Mouse (Mus musculus): Measurements from ENCODE around the gene Crybb1.

The Crybb1 gene

GRCm38 (mm10) chr5:112237866-112238570, 17.6 kb upstream of the Crybb1 start:
- DNase-seq: no peak

DNA sequence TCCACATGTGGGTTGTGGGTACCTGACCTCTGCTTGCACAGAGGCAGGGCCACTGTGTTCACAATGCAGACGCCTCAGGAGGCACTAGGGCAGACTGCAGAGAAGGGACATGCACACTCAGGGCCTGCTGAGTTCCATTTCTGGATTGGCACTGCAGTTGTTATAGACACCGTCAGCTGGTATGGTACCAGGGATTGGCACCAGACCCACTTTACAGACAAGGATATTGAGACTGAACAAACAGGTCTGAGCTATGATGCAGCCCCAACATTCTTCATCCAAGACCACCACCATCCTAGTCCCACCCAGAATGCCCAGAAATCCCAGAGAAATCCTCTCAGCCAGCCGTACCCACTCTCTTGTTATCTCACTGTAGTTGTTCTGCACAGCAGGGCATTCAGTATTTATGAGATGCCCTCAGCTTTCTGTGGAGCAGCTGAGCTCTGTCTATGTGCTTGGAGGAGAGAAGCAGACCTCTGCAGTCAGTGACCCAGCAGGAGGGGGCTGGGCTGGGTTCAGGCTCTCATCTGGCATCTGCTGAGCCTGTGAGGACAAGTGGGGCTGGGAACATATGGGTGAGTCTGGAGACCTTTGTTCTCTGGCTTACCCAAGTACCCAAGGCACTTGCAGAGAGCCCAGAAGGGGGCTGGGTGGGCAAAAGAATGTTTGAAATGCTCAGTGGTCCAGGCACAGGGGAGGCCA, 16.7 kb upstream of the Crybb1 start:
- DNase-seq: no peak

- DNase-seq: peak; percentile 86 to 95
Observed at GRCm38 (mm10) chr5:112240761-112241160, 14.9 kb upstream of the Crybb1 start.

DNA sequence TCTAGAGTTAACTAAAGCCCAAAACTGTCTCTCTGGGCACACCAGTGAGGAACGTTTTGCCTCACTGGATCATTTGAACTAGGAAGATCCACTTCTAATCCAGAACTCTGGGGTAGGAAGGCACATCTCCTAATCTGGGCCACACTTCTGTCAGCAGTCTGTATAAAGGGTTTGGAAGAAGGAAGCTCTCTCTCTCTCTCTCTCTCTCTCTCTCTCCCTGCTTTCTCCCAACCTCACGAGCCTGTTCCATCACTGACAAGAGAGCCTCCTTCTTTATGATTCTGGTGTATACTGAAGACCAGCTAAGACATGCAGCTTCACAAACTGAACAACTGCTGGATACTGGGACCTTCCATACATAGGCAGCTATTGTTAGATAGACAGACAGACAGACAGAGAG, 13.8 kb upstream of the Crybb1 start:
- no peak for DNase-seq

GRCm38 (mm10) chr5:112242361-112242778, 13.2 kb upstream of the Crybb1 start:
- DNase-seq: peak; percentile 79 to 82

DNA sequence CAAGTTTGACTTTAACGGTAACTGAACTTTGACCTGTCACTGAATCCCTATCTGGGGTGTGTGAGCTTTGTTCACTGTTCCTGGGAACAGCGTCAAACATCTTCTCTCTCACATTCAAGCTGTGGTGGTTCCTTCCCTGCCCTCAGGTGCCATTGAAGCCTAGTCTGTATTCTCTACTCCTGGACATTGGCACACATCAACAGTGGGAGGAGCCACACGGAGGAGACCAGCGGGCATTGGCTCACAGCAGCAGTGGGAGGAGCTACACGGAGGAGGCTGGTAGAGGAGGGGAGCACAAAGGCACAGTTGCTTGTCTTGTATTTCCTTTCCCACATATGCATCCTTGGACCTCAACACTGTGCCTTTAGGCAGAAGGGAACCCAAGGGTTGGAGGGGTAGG, 12.6 kb upstream of the Crybb1 start:
- peak in 1 of 2 experiments; percentile 60 for DNase-seq

DNA sequence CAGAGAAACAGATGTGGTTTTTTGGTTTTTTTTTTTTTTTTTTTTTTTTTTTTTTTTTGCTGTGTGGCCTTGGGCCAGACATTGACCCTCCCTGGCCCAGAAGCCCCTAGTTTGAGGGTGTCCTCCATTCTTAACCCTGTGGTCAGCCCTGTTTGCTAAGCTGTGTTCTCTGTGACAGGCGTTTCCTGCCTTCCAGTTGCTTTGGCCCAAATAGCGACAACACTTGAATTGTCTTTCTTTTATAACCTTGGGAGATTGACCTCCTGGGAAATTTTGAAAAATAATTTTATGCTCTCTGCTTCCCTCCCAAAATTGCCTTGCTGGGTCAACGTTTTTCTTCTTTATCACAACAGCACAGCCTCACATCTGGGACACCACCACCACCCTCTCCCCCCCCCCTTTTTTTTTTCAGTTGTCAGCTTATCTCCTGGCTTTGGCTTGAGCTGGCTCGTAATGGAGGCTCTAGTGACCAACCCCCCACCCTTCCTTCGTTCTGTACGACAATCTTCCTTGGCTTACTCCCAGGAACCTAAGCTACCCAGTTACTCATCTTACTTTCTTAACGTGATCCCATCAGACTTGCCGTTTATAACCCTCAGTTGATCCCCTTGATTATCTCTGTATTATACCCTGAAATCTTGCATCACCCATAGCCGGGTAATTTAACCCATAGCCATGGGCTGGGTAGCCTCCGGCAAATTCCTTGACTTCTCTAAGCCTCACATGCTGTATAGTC, 11.9 kb upstream of the Crybb1 start:
- DNase-seq: no peak

DNA sequence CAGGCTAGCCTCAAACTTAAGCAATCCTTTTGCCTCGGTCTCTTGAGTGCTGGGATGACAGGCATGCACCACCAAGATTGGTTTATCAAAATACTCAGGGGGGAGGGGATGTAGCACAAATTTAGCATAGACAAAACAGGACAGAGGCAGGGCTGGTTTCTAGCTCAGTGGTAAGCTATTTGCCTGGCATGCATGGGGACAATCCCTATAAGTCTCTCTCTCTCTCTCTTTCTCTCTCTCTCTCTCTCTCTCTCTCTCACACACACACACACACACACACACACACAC, 11.4 kb upstream of the Crybb1 start:
- no peak for DNase-seq

GRCm38 (mm10) chr5:112244890-112245615, 10.6 kb upstream of the Crybb1 start:
- no peak for DNase-seq

GRCm38 (mm10) chr5:112247399-112247798, 8.2 kb upstream of the Crybb1 start:
- DNase-seq: no peak

DNA sequence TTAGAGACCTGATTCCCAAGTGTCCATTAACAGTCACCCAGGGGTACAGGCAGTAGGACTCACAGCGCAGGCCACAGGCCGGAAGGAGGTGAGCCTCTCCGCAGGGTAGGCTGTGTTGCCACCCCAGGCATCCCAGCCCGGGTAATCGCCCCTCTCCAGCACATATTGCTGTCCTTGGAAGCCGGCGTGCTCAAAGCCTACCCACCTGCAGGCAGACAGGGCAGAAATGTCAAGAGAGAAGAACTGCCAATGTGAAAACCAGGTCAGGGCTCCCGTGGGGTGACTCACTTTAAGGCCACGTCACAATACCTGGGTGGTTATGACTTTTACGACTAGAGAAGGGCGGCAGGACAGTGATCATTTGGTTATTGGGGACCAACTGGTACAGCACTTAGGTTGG, 6.5 kb upstream of the Crybb1 start:
- DNase-seq: no peak

GRCm38 (mm10) chr5:112252400-112252799, 3.2 kb upstream of the Crybb1 start, which contains the start of gene Cryba4:
TSS of gene Cryba4 (minus strand) at chr5:112252518.
- DNase-seq: peak; percentile 64 to 66

- peak; percentile 68 to 71 for DNase-seq
Observed at GRCm38 (mm10) chr5:112253169-112253568, 2.4 kb upstream of the Crybb1 start.

GRCm38 (mm10) chr5:112254282-112254806, 1.3 kb upstream of the Crybb1 start:
- DNase-seq: peak in 1 of 2 experiments; percentile 48

- DNase-seq: no peak
Observed at GRCm38 (mm10) chr5:112256457-112256856, 842 bp downstream of the Crybb1 start.

DNA sequence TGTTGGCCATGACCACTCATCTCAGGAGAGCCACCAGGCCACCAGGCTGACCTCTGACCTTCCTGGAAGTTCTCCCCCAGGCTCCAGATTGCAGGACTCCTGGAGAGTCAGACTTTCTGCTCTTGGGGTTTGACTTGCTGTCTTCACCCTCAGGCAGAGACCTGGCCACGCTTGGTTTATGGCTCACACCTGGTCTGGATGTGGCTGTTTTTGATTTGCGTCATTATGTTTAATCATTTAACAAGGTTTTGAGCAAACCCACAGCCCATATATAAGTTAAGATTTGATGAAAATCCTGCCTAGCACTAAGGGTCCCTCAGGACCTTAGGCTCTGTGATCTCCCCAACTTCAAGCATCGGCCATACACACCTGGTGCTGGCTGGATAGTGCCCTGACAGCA, 2.3 kb downstream of the Crybb1 start:
- DNase-seq: no peak

DNA sequence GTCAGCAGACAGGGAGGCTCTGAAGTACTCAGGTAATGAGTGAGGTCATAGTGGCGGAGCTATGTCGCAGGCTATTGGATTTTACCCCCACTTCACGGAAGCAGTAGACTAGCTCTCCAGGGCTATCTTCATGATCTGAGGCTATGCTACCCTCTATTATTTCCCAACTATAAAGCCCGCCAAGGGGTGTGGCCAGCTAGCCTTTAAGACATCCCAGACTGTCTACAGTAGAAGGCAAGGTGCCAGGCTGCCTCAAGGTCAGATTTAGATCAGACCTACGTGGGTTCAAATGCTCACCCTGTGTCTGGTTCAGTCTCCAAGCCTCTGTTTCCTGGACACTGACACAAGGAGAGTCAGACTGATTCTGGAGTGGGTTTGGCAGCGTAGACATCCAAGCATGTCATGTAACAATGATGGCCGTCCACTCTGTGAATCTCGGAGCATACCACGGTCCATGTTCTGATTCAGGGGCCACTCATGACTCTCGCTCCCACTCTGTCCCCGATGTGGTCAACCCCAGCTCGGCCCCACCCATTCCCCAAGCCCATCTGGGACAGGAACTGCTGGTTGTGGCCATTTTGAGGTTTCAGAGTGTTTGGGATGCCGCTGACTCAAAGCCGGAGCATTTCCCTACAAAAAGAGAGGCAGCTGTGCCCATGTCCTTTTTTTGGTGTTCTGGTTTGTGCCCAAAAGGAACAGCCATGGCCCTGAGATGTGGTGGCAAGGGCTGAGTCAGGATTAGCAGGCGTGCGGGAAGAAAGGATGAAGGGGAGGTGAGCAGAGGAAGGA, 4.4 kb downstream of the Crybb1 start:
- no peak for DNase-seq

GRCm38 (mm10) chr5:112260818-112261217, 5.2 kb downstream of the Crybb1 start:
- no peak for DNase-seq

- no peak for DNase-seq
Observed at GRCm38 (mm10) chr5:112264099-112264498, 8.5 kb downstream of the Crybb1 start.

DNA sequence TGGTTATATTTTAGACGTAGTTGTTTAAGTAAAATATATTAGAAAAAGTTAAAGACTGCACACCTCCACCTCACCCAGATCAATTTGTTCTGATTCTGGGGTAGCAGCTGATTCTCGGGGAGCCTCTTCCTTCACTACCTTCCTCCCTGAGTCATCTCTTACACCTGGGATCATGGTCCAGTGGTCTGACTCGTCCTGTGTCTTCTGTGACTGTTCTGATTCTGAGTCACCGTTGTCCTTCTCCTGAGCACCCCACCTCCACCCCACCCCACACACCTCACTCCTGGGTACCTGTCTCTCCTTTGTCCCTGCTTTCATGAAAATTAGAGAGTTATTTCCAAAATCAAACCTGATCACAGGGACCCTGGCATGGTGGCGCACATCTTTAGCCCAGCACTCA, 9.5 kb downstream of the Crybb1 start:
- no peak for DNase-seq

- DNase-seq: no peak
Observed at GRCm38 (mm10) chr5:112265515-112265914, 9.9 kb downstream of the Crybb1 start.

Data from kidney, postnatal 36 days (tissue).